Mouse (Mus musculus) ovary, adult 18-20 months (tissue): ENCODE measurements around the gene Dscam.

Experiments used
- DNase-seq: peaks from one replicate; pipeline ENCODE4 v3.0.0; 2022; ENCODE audit warnings: low spot score, mixed read lengths

Dscam gene

GRCm38 (mm10) chr16:96651444-96651843, 519.1 kb downstream of the Dscam start:
- DNase-seq = no peak

DNA sequence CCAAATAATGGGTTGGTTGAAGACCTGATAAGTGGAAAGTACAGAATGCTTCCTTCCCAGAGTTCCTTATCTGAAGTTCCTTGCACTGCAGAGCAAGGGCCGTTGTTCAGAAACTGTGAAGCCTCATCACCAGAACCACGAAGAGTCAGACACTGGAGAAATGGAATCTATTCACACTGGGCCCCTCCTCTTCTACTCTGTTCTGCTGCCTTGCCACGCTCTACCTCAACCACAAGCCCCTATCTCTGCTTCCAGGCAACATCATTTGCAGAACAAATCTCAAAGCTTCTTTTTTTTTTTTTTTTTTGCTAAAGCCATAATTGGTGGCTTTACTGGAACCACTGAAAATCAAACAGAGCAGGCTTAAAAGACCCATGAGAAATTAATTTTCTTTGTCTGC, 530.5 kb downstream of the Dscam start:
- DNase-seq = no peak

DNA sequence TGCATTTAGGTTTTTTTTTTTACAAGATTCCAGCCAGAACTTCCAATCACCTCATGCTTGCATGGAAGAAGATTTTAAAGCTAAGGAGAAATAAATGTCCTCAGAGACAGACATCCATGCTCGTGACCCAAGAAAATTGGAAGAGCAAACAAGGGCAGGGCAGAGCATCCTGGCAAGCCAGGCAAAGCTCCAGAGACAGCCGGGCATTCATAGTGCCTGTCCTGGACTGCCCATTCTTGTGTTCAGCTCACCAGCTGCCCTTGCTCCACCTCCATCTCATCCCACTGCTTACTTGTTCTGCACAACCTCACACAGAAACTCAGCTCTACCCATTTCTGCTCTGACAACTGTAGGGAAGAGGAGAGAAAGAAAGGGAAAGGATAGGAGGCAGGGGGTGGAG, 534.6 kb downstream of the Dscam start:
- no peak for DNase-seq

GRCm38 (mm10) chr16:96634791-96635143, 535.8 kb downstream of the Dscam start:
- DNase-seq = no peak

DNA sequence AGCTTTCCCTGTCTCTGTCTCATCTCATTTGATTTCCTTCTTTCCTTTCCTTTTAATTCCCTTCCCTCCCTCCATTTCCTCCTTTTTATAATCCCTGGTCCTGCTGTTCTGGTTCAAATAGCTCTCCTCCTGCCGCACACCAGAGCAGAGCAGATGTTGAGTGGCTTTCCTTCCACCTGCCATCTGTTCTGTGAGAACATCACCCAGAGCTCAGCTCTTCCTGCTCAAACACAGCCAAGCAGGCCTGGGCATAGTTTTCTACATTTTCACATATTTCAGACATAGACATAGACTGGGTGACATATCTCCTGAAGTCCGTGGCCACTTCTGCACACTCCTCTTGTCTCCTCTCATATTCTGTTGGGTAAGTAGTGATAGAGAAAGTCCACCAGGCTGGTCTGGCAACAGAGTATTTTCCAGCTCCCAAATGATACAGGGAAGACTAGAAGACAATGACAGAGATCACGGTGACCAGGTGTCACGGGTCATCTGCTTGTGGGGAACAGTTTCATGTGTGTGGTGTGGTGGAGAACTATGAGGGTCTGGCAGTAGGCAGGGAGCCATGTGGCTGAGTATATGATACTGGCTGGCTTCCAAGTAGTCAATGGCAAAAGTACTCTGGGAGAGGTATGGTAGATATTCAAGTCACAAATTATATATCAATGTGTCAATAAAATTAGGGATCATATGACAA, 536.3 kb downstream of the Dscam start:
- no peak for DNase-seq

DNA sequence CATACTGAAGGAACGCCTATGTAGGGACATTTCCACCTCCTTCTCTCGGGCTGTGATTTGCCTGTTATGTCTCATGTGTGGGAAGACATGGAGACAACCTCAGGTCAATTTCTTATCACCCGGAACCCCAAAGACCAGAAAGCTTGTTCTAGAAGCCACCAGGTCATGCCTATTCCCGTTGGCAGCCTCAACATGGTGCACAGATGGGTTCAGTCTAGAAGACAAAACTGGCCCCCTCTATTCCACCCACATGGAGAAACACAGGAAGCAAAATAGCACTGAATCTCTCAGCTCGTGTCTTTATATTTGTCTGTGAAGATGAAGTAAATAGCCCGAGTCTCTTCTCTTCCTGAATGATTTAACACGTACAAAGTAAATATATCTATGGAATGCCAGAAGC, 540.3 kb downstream of the Dscam start:
- DNase-seq = no peak

GRCm38 (mm10) chr16:96629623-96630022, 540.9 kb downstream of the Dscam start:
- no peak for DNase-seq

- no peak for DNase-seq
Measured at GRCm38 (mm10) chr16:96625468-96625867, 545.1 kb downstream of the Dscam start.

DNA sequence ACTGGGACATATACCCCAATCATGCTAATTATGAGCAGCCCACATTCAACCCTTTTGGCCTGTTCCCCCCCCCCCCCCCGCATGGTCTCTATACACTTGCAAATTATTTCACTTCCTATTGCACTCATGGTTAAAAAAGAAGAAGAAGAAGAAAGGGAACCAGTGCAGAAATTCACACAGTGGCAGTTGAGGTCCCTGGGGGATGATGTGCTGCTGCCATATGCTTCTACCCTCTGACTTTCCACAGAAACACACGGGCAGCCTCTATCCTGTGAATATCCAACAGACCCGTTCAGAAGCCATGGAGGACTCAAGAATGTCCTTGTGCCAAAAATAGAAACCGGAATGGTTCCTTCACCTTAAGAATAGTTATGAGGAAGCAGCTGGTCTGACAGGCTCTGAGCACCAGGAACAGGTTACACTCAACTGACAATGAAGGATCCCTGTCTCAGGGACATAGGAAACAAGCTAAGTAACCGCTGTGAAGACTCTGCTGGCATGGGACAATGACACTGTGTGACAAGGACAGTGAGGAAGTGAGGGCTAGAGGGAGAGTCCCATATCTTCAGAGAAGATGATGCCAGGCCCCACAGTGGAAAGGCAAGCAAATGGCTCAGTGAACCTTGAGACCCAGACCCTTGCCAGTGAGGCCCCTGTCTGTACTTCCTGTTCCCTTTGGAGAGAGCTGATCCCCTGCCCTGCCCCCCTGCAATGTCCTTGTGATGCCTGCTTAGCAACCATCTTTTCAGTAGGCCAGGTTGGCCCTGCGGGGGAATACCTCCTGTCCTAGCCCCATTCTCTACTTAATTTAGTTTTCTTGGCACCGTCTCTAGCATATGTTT, 545.8 kb downstream of the Dscam start:
- DNase-seq = no peak

GRCm38 (mm10) chr16:96620861-96621260, 549.7 kb downstream of the Dscam start:
- DNase-seq = no peak

DNA sequence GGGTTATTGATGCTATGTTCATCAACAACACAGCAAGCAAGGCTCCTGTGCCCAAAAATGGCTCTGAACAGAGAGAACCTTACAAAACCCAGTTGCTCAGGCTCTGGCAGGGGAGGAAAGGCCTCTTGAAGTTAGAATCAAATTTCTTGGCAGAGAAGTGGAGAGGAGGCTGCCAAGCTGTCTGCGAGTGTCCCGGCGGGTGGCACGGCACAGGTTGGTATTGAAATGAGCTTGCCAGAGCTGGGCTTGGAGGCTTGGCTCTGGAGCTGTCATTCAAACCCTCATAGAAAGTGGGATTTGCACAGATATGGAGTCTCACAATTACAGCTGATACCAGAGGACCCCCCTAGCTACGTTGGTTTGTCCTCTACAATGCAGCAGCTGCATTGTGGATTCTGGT, 550.1 kb downstream of the Dscam start:
- DNase-seq = no peak

DNA sequence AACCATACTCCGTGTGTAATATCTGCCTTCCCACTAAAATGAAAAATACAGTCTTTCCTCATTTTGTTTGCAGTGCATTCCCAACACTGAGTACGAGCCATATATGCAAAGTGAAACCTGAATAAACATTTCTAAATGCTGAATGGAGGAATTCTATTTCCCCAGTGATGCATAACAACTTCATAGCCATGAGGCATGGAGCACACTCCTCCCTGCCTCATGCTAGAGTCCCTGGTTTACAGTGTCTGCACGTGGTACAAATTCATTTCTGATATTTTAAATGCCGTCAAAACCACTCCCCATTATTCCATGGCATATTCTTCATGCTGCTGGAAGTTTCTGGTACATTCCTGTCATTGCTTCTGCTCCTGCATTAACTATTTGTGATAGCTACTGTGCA, 552.8 kb downstream of the Dscam start:
- no peak for DNase-seq

GRCm38 (mm10) chr16:96613275-96613674, 557.3 kb downstream of the Dscam start:
- no peak for DNase-seq

- DNase-seq = no peak
Measured at GRCm38 (mm10) chr16:96610806-96611205, 559.7 kb downstream of the Dscam start.

- no peak for DNase-seq
Measured at GRCm38 (mm10) chr16:96602206-96602605, 568.3 kb downstream of the Dscam start.

GRCm38 (mm10) chr16:96600791-96601190, 569.8 kb downstream of the Dscam start:
- no peak for DNase-seq

- DNase-seq = no peak
Measured at GRCm38 (mm10) chr16:96599401-96600060, 571.0 kb downstream of the Dscam start.

DNA sequence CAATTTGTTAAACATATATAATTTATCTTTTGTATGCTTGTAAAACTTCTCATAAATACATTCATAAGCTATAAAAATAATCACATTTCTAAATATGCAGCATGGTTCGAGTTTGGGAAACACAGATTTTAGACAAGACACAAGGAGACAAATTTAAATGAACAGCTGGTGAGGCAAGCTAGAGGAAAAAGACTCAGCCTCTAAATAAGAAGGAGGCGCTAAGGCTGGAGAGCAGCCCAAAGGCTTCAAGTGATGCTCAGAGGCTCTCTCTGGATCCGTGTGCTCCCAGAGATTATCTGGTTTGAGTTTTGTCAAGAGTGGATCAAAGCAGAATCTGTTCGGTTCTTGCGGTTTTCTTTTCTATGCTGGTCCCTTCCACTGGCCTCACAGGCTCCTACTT, 594.7 kb downstream of the Dscam start:
- no peak for DNase-seq

DNA sequence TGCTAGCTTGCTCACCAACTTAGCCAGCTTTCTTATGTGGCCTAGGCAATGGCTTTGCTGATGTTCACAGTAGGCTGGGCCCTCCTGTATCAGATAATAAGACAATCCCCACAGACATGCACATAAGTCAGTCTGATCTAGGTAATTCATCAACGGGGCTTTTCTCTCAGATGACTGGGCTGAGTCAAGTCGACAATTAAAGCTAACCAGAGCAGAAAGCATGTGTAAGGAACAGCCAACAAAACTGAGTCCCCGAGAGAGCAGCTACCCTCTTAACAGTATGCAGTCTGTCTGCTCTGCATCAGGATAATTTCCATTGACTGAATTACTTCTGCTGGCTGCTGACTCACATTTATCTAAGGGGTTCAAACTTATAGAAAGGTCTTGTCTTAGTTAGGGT, 603.1 kb downstream of the Dscam start:
- no peak for DNase-seq

GRCm38 (mm10) chr16:96563350-96564257, 606.9 kb downstream of the Dscam start:
- no peak for DNase-seq

DNA sequence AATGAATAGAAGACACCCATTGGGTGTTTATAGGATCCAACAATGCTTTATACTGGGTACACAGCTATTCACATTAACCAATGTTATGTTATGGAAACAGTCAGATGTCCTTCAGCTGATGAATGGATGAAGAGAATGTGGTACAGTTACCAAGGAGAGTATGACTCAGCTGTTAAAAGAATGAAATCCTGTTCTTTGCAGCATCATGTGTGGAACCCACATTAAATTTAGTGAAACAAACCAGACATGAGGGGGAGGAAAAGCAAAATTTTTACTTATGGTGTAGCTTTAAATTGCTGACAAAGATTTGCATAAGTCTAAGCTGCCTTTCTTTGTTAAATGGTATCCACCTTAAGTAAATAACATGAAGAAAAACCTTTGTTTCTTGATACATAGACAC, 610.8 kb downstream of the Dscam start:
- no peak for DNase-seq

GRCm38 (mm10) chr16:96558341-96558740, 612.2 kb downstream of the Dscam start:
- no peak for DNase-seq
